Mouse (Mus musculus) limb, embryonic 14.5 days (tissue): ENCODE measurements at regions not wholly inside any gene's neighbourhood (a gene's known extent, or its start where the extent isn't known, plus 50 kb on each side); places are given as distances from the start of the nearest gene placed in this dataset.

Source experiments
- ATAC-seq: fragments of 200-750 bp; cut with Nextera tagmentation; 2 replicates; pipeline ENCODE4 v1.8.0; 2017; ENCODE audit warnings: low read depth, moderate number of reproducible peaks, moderate TSS enrichment; ENCODE audit not compliant: low FRiP score
- DNase-seq: peaks from one replicate; pipeline ENCODE4 v3.0.0-alpha.2; 2015; ENCODE audit warnings: low spot score
- H3K27ac ChIP-seq: fragments of 300-500 bp; sonication (generic); replicated peaks from 2 replicates; pipeline ENCODE4 v1.5.1; 2014; ENCODE audit warnings: low read depth, mild to moderate bottlenecking, low read length, moderate library complexity, mixed read lengths
- H3K27me3 ChIP-seq: fragments of 300-500 bp; sonication (generic); 2 replicates; pipeline ENCODE4 v1.6.1; 2014; ENCODE audit warnings: low read length, mixed read lengths; ENCODE audit not compliant: control insufficient read depth, insufficient read depth
- H3K36me3 ChIP-seq: fragments of 300-500 bp; sonication (generic); 2 replicates; pipeline ENCODE4 v1.6.1; 2014; ENCODE audit warnings: mild to moderate bottlenecking, low read length, moderate library complexity, mixed read lengths; ENCODE audit not compliant: control insufficient read depth, insufficient read depth
- H3K4me1 ChIP-seq: fragments of 300-500 bp; sonication (generic); 2 replicates; pipeline ENCODE4 v1.6.1; 2014; ENCODE audit warnings: antibody characterized with exemption, low read length, mixed read lengths; ENCODE audit not compliant: control insufficient read depth, insufficient read depth
- H3K4me2 ChIP-seq: fragments of 300-500 bp; sonication (generic); replicated peaks from 2 replicates; pipeline ENCODE4 v1.6.1; 2014; ENCODE audit warnings: low read depth, mild to moderate bottlenecking, low read length, moderate library complexity; ENCODE audit not compliant: severe bottlenecking
- H3K4me3 ChIP-seq: fragments of 300-500 bp; sonication (generic); replicated peaks from 2 replicates; pipeline ENCODE4 v1.5.1; 2014; ENCODE audit warnings: low read length
- H3K9ac ChIP-seq: fragments of 300-500 bp; sonication (generic); 2 replicates; pipeline ENCODE4 v1.6.1; 2014; ENCODE audit warnings: mild to moderate bottlenecking, low read depth, low read length, moderate library complexity; ENCODE audit not compliant: severe bottlenecking
- H3K9me3 ChIP-seq: fragments of 300-500 bp; sonication (generic); 2 replicates; pipeline ENCODE4 v1.6.1; 2016; ENCODE audit warnings: low read length; ENCODE audit not compliant: control insufficient read depth
- POLR2A ChIP-seq: fragments of 200-500 bp; IDR thresholded peaks from 2 replicates; pipeline ENCODE4 v1.8.0; 2012; ENCODE audit warnings: inconsistent platforms, mild to moderate bottlenecking, moderate library complexity, borderline replicate concordance; ENCODE audit not compliant: insufficient read depth, insufficient read length; ENCODE audit errors: extremely low read depth
- WGBS: fragments of 180-500 bp; shearing (Covaris S2); extraction: QIAGEN DNeasy Blood & Tissue Kit; methylation state at CpG from one replicate; pipeline ENCODE4 v1.1.7; 2014; 5-methylcytosine and 5-hydroxymethylcytosine counted together

DNA sequence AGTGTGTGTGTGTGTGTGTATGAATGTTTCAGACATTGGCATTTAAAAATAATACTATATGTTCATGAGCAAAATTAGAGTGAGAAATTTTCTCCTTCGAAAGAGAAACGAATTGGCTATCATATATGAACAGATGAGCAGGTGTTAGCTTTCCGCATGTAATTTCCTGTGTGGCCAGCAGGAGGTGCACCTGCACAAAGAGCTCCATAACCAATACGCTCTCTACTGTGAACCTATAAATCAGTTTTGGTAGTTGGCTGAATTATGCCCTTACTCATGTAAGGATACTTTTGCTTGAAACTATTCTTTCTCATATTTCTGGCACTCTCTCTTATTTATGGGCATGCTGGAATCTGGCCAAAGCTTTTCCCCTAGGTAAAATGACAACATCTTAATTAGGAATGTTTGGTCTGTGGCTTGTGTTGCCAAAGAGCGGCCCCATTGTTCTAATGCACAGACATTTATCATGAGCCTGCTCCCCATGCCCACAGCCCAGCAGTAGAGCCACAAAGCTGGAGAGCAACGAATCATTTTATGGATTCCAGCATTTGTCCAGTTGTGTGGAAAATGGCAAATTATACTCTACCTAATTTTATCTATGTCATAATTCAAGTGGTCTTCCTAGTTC, 1303.8 kb upstream of the Sel1l start:
- ATAC-seq (no peak), DNase-seq (peak; percentile 51)
- TF ChIP-seq POLR2A = no peak
- H3K9me3 ChIP-seq = no peaks in the 10 kb centered on the region
- no peaks in the 10 kb centered on the region for H3K36me3 ChIP-seq
- peaks cover 11% of the 10 kb centered on the region; the same call in 1 of the 2 replicates for H3K4me1 ChIP-seq
- WGBS = 40% methylated on average over 6 of the region's 6 CpGs
- H3K27me3 ChIP-seq = no peaks in the 10 kb centered on the region
- no peak overlapping the region for H3K4me3 ChIP-seq
- no peak overlapping the region for H3K27ac ChIP-seq
- no peak overlapping the region for H3K4me2 ChIP-seq
- no peak overlapping the region for H3K9ac ChIP-seq

DNA sequence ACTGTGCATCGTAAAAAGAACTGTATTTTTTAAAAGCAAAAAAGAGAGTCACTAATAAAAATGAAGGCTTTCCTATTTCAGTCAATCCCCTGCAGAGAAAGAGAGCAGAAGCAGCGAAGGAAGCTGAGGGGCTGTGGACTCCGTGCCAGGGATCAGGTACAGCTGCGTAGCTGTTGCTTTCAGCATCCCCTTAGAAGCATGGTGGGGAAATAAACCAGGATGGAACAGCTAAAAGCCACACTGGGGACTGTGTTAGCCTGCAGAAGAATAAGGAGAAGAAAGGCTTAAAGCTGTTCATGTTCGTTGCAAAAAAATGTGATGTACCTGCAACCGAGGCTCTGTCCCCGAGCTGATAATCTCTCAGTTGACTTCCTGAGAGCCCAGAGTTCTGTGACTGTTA, 1302.6 kb upstream of the Sel1l start:
- H3K4me2 ChIP-seq = no peak overlapping the region
- H3K9ac ChIP-seq = no peak overlapping the region
- DNase-seq (peak; percentile 18), ATAC-seq (no peak)
- H3K36me3 ChIP-seq = no peaks in the 10 kb centered on the region
- H3K4me1 ChIP-seq = peaks cover 11% of the 10 kb centered on the region; the same call in 1 of the 2 replicates
- H3K27me3 ChIP-seq = no peaks in the 10 kb centered on the region
- H3K4me3 ChIP-seq = no peak overlapping the region
- H3K9me3 ChIP-seq = no peaks in the 10 kb centered on the region
- H3K27ac ChIP-seq = no peak overlapping the region
- no peak for TF ChIP-seq POLR2A
- 28% methylated on average over 7 of the region's 7 CpGs for WGBS

DNA sequence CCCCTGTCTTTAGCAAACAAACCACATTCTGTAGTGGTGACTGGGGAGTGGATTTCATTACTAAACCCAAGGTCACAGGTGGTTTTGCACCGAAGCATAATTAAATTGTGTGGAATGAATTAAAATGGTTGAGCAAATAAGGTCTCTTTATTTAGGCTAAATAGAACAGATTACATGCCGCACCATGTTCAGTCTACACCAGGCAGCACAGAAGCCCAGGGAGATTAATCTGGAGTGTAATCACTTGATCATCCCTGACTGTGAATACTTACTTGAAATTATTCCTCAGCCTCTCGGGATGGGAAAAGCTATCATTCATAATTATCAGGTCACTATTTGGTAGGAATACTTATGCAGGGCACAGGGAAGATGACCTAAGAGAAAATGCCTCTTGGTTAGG, 1293.3 kb upstream of the Sel1l start:
- H3K36me3 ChIP-seq = no peaks in the 10 kb centered on the region
- no peaks in the 10 kb centered on the region for H3K9me3 ChIP-seq
- DNase-seq (no peak), ATAC-seq (no peak)
- WGBS = 54% methylated on average over 3 of the region's 3 CpGs
- no peaks in the 10 kb centered on the region for H3K4me1 ChIP-seq
- no peak overlapping the region for H3K9ac ChIP-seq
- no peak overlapping the region for H3K4me2 ChIP-seq
- H3K27me3 ChIP-seq = no peaks in the 10 kb centered on the region
- H3K27ac ChIP-seq = no peak overlapping the region
- H3K4me3 ChIP-seq = no peak overlapping the region
- TF ChIP-seq POLR2A = no peak

DNA sequence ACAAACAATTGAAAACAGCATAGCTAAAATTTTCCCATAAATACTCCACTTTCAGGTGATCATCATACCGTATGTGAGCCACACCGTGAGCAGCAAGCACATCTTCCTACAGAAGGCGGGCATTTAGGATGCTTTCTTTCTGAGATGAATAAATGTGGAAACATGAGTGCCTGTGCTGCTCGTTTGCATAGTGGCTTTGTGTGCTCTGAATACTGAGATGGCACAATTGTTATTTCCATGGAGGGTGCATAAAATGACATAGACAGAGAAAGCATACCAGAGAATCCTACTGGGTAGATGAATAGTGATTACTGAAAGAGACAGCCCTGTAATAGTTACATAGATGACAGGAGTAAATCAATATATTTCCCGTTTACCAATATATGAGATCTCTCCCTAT, 1287.4 kb upstream of the Sel1l start:
- ATAC-seq (no peak), DNase-seq (no peak)
- Histone ChIP-seq H3K9ac (no peak overlapping the region), H3K27ac (no peak overlapping the region), H3K4me1 (no peaks in the 10 kb centered on the region), H3K27me3 (no peaks in the 10 kb centered on the region), H3K4me2 (no peak overlapping the region), H3K36me3 (no peaks in the 10 kb centered on the region), H3K4me3 (no peak overlapping the region), H3K9me3 (no peaks in the 10 kb centered on the region)
- WGBS = 89% methylated on average over 5 of the region's 5 CpGs
- no peak for TF ChIP-seq POLR2A

DNA sequence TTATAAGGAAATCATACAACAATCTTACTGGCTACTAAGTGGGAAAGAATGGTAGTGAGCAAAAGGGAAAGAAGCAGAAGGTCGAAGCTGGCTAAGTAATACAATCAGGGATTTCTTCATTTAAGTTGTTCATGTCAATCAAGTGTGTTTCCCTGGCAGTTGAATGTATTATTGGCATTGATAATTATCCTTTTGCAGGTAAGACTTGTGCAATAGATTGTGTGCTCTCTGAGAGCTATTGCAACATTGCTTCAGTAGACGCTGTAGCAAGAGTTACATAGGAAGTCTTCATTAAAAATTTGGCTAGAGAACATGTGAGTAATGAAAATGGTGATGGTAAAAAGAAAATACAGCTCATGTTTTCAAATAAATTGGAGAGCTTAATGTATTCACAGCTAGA, 1273.3 kb upstream of the Sel1l start:
- H3K9me3 ChIP-seq = no peaks in the 10 kb centered on the region
- DNase-seq = no peak
- no peak overlapping the region for H3K4me2 ChIP-seq
- 88% methylated on average over 2 of the region's 2 CpGs for WGBS
- no peak for TF ChIP-seq POLR2A
- no peaks in the 10 kb centered on the region for H3K4me1 ChIP-seq
- no peaks in the 10 kb centered on the region for H3K36me3 ChIP-seq
- H3K4me3 ChIP-seq = no peak overlapping the region
- H3K27ac ChIP-seq = no peak overlapping the region
- H3K9ac ChIP-seq = no peak overlapping the region
- no peak for ATAC-seq
- H3K27me3 ChIP-seq = no peaks in the 10 kb centered on the region
